Comparison of ENCODE assay signal across 8 mouse cellular contexts in genomic region chr15:77827794-77828193, GRCm38 (mm10). TPM values are rescaled to one million over a fixed set of nuclear protein-coding genes. Genes with fewer than 3 reads are reported as not detected.
A peak's percentile ranks its signal among the peaks of the same experiment; 100 is the strongest.
DNase-seq lines count a peak whose midpoint lies in the region; ATAC-seq and TF ChIP-seq lines count a peak whose summit lies in the region.
"Had no signal": no experiment of that assay in that cellular context is flagged by ENCODE, and none has a peak within 500 bp of the region (broad histone marks: within the 10 kb centered on the region; RNA-seq: fewer than 3 reads in every experiment).

No protein-coding gene starts in this region.

- peak overlapping the region; percentile 14 for H3K4me3 ChIP-seq in hindbrain, embryonic 10.5 days
- no peak overlapping the region for H3K4me3 ChIP-seq in hindbrain, embryonic 14.5 days (replicated peaks; ENCODE audit: low read length)
- no peak overlapping the region for H3K4me3 ChIP-seq in spleen, adult 2 months (ENCODE audit: extremely low read depth, insufficient read depth, insufficient read length)
- no peak overlapping the region for H3K4me3 ChIP-seq in hindbrain, postnatal 0 days (ENCODE audit: low read length)

- no peak for TF ChIP-seq POLR2A in spleen, adult 2 months (IDR thresholded peaks at IDR 0.05; ENCODE audit: low read depth, low read length)

- H3K9ac ChIP-seq in hindbrain, embryonic 14.5 days = no peak overlapping the region
- no peak overlapping the region for H3K9ac ChIP-seq in hindbrain, postnatal 0 days (replicated peaks; ENCODE audit: low read length)

- no peak for TF ChIP-seq CTCF in spleen, adult 2 months (IDR thresholded peaks at IDR 0.05; ENCODE audit: extremely low read depth, insufficient read depth, insufficient read length, insufficient replicate concordance)
- TF ChIP-seq CTCF in hindbrain, postnatal 0 days (IDR thresholded peaks at IDR 0.05; ENCODE audit: low read depth) = no peak

- H3K36me3 ChIP-seq in hindbrain, embryonic 10.5 days = peaks cover 30% of the 10 kb centered on the region
- H3K36me3 ChIP-seq in hindbrain, embryonic 14.5 days (replicated peaks; ENCODE audit: control insufficient read depth, insufficient read depth) = no peaks in the 10 kb centered on the region
- peaks cover 15% of the 10 kb centered on the region for H3K36me3 ChIP-seq in spleen, adult 2 months (ENCODE audit: control insufficient read depth, insufficient read depth, low read length)
- no peaks in the 10 kb centered on the region for H3K36me3 ChIP-seq in hindbrain, postnatal 0 days (ENCODE audit: insufficient read depth, low read length)

- WGBS in hindbrain, embryonic 10.5 days = 12% methylated on average over 6 of the region's 6 CpGs
- 19% methylated on average over 6 of the region's 6 CpGs for WGBS in hindbrain, embryonic 14.5 days
- 48% methylated on average over 6 of the region's 6 CpGs for WGBS in spleen, adult 2 months
- WGBS in hindbrain, postnatal 0 days = 24% methylated on average over 6 of the region's 6 CpGs

- peak; percentile 28 for DNase-seq in hindbrain, embryonic 10.5 days (ENCODE audit: low spot score)
- DNase-seq in hindbrain, embryonic 14.5 days (ENCODE audit: low spot score) = no peak
- no peak for DNase-seq in spleen, adult 2 months (ENCODE audit: low read depth in 1 of 2, low spot score in 2 of 2)
- DNase-seq in spleen, postnatal 14 days (ENCODE audit: low spot score in 2 of 2) = no peak
- no peak for DNase-seq in hindbrain, postnatal 0 days (ENCODE audit: low spot score)
- DNase-seq in thymus, adult 18-20 months = no peak
- DNase-seq: thymus, postnatal 4 days had no signal

- H3K27me3 ChIP-seq in hindbrain, embryonic 10.5 days (ENCODE audit: insufficient read depth, poor library complexity, severe bottlenecking) = no peaks in the 10 kb centered on the region
- no peaks in the 10 kb centered on the region for H3K27me3 ChIP-seq in hindbrain, embryonic 14.5 days (ENCODE audit: control insufficient read depth, insufficient read depth, low read length)
- no peaks in the 10 kb centered on the region for H3K27me3 ChIP-seq in spleen, adult 2 months (ENCODE audit: control insufficient read depth, insufficient read depth, low read length)
- H3K27me3 ChIP-seq in hindbrain, postnatal 0 days (ENCODE audit: insufficient read depth, low read length) = no peaks in the 10 kb centered on the region

- H3K9me3 ChIP-seq in hindbrain, embryonic 10.5 days = no peaks in the 10 kb centered on the region
- H3K9me3 ChIP-seq in hindbrain, embryonic 14.5 days (ENCODE audit: control insufficient read depth, low read length) = no peaks in the 10 kb centered on the region
- H3K9me3 ChIP-seq in hindbrain, postnatal 0 days (ENCODE audit: low read length) = no peaks in the 10 kb centered on the region

- ATAC-seq in hindbrain, embryonic 14.5 days (ENCODE audit: low FRiP score) = no peak
- no peak for ATAC-seq in hindbrain, postnatal 0 days
- no peak for ATAC-seq in activated CD4-positive, CD25-positive, alpha-beta regulatory T cell, adult 4 months

- peak overlapping the region; percentile 81 for H3K27ac ChIP-seq in hindbrain, embryonic 10.5 days
- H3K27ac ChIP-seq in hindbrain, embryonic 14.5 days = no peak overlapping the region
- H3K27ac ChIP-seq in spleen, adult 2 months (ENCODE audit: insufficient read depth, low read length) = peak overlapping the region; percentile 6; the same call in 1 of the 2 replicates
- peak overlapping the region; percentile 7; the same call in 1 of the 2 replicates for H3K27ac ChIP-seq in hindbrain, postnatal 0 days

- no peak overlapping the region for H3K4me2 ChIP-seq in hindbrain, embryonic 14.5 days (replicated peaks)
- no peak overlapping the region for H3K4me2 ChIP-seq in hindbrain, postnatal 0 days (ENCODE audit: low read depth, low read length)

- peaks cover 55% of the 10 kb centered on the region for H3K4me1 ChIP-seq in hindbrain, embryonic 10.5 days (replicated peaks)
- no peaks in the 10 kb centered on the region for H3K4me1 ChIP-seq in hindbrain, embryonic 14.5 days (replicated peaks; ENCODE audit: control insufficient read depth, insufficient read depth, low read length)
- peaks cover 54% of the 10 kb centered on the region for H3K4me1 ChIP-seq in spleen, adult 2 months (ENCODE audit: control insufficient read depth, insufficient read depth, insufficient read length)
- H3K4me1 ChIP-seq in hindbrain, postnatal 0 days (ENCODE audit: insufficient read depth, low read length) = no peaks in the 10 kb centered on the region

RNA-seq across cellular contexts. Expression of gene Myh9, which starts 14.2 kb away (rescaled TPM):
- polyA plus RNA-seq in hindbrain, embryonic 10.5 days (2016; fragmentation: Nextera tagmentation; extraction: Ambion mirVana) = 32.7 and 38.4 TPM in 2 replicates
- 14.4 and 14.6 TPM in 2 replicates for polyA plus RNA-seq in hindbrain, embryonic 14.5 days (2014; fragmentation: Nextera tagmentation; extraction: Ambion mirVana)
- polyA plus RNA-seq in spleen, adult 2 months (2012; rRNA removed) = 138 and 142 TPM in 2 replicates
- 29.4 and 33.6 TPM in 2 replicates for total RNA-seq in hindbrain, postnatal 0 days (2014; rRNA removed)
- 8.4 and 9.1 TPM in 2 replicates for polyA plus RNA-seq in hindbrain, postnatal 0 days (2015; fragmentation: Nextera tagmentation; extraction: Ambion mirVana)
- polyA plus RNA-seq in activated CD4-positive, CD25-positive, alpha-beta regulatory T cell, adult 4 months (2017; shearing (Covaris generic)) = 100 to 1,000 TPM; 243 to 280 TPM
